Mouse (Mus musculus) cerebellum, adult 2 months (tissue): ENCODE results near the gene Slc25a19.

Source experiments
- CTCF ChIP-seq: fragments of 200-500 bp; IDR thresholded peaks from 2 replicates; pipeline ENCODE4 v1.5.1; 2011; ENCODE audit warnings: low read depth, mild to moderate bottlenecking, control low read depth, low read length, moderate library complexity, borderline replicate concordance; ENCODE audit not compliant: insufficient read depth
- POLR2A ChIP-seq: fragments of 200-500 bp; IDR thresholded peaks from 2 replicates; pipeline ENCODE4 v1.6.1; 2011; ENCODE audit warnings: low read length, control low read depth, borderline replicate concordance; ENCODE audit not compliant: insufficient read depth

GRCm38 (mm10) chr11:115632247-115632646, 4.2 kb upstream of the Slc25a19 start:
- TF ChIP-seq CTCF (no peak), POLR2A (no peak)
